Mouse (Mus musculus): Measurements from ENCODE around the gene Pik3r5.

- TF ChIP-seq CTCF (IDR thresholded peaks at IDR 0.05; ENCODE audit: extremely low read depth, insufficient read depth, insufficient read length, insufficient replicate concordance), result no peak
- TF ChIP-seq POLR2A (IDR thresholded peaks at IDR 0.05; ENCODE audit: low read depth, low read length), result no peak
Observed at GRCm38 (mm10) chr11:68452740-68453139, 20.8 kb downstream of the Pik3r5 start.
